Mouse (Mus musculus): ENCODE measurements around the gene St7l.

- no peak for TF ChIP-seq E2F4 (IDR thresholded peaks at IDR 0.05; ENCODE audit: insufficient read depth)
- TF ChIP-seq TCF3 (IDR thresholded peaks at IDR 0.05; ENCODE audit: insufficient read length, low read depth), result no peak
- TF ChIP-seq POLR2A (IDR thresholded peaks at IDR 0.05; ENCODE audit: insufficient read length, low read depth), result peak; percentile 59
- no peak for TF ChIP-seq MAX (IDR thresholded peaks at IDR 0.05; ENCODE audit: low read depth)
- TF ChIP-seq SRF (IDR thresholded peaks at IDR 0.05; ENCODE audit: control insufficient read depth, insufficient read length, low read depth), result no peak
- no peak for TF ChIP-seq USF1 (IDR thresholded peaks at IDR 0.05; ENCODE audit: low read depth)
- TF ChIP-seq CEBPB (IDR thresholded peaks at IDR 0.05; ENCODE audit: insufficient read depth, poor library complexity, severe bottlenecking), result no peak
- TF ChIP-seq POLR2AphosphoS2 (IDR thresholded peaks at IDR 0.05; ENCODE audit: insufficient read length, low read depth), result no peak
These were observed 103.9 kb downstream of the St7l start for GRCm38 (mm10) chr3:104967548-104968300.

Data from myocyte (in vitro differentiated cells).